Mouse (Mus musculus): ENCODE measurements around the gene Olfr384.
"Not testable (repeated sequence)": the region's sequence is repeated elsewhere in the genome, so short reads cannot be mapped to it uniquely, and the experiment has no call there.

Olfr384 gene

GRCm38 (mm10) chr11:73598294-73598693, at the start of gene Olfr384:
Gene Olfr384 (plus strand): TSS chr11:73598594.
- no peak for DNase-seq

- DNase-seq: no peak
Observed at GRCm38 (mm10) chr11:73579871-73580270, 18.5 kb upstream of the Olfr384 start.

- not testable (repeated sequence) for DNase-seq
Observed at GRCm38 (mm10) chr11:73583188-73583587, 15.2 kb upstream of the Olfr384 start.

GRCm38 (mm10) chr11:73592908-73593307, 5.5 kb upstream of the Olfr384 start, which contains the start of gene Olfr385:
Gene Olfr385 (minus strand): TSS chr11:73593008.
- DNase-seq: no peak

Measured in lung, adult 18-20 months (tissue).